Mouse (Mus musculus): ENCODE measurements at regions not wholly inside any gene's neighbourhood (a gene's known extent, or its start where the extent isn't known, plus 50 kb on each side); places are given as distances from the start of the nearest gene placed in this dataset.

GRCm38 (mm10) chr4:81966054-81966623 is 523.5 kb upstream of the Mpdz start:
- DNase-seq (ENCODE audit: low spot score): no peak

- no peak for DNase-seq (ENCODE audit: low spot score)
These were observed 520.5 kb upstream of the Mpdz start for GRCm38 (mm10) chr4:81963112-81963511.

- no peak for DNase-seq (ENCODE audit: low spot score)
These were observed 520.0 kb upstream of the Mpdz start for GRCm38 (mm10) chr4:81962586-81962985.

DNA sequence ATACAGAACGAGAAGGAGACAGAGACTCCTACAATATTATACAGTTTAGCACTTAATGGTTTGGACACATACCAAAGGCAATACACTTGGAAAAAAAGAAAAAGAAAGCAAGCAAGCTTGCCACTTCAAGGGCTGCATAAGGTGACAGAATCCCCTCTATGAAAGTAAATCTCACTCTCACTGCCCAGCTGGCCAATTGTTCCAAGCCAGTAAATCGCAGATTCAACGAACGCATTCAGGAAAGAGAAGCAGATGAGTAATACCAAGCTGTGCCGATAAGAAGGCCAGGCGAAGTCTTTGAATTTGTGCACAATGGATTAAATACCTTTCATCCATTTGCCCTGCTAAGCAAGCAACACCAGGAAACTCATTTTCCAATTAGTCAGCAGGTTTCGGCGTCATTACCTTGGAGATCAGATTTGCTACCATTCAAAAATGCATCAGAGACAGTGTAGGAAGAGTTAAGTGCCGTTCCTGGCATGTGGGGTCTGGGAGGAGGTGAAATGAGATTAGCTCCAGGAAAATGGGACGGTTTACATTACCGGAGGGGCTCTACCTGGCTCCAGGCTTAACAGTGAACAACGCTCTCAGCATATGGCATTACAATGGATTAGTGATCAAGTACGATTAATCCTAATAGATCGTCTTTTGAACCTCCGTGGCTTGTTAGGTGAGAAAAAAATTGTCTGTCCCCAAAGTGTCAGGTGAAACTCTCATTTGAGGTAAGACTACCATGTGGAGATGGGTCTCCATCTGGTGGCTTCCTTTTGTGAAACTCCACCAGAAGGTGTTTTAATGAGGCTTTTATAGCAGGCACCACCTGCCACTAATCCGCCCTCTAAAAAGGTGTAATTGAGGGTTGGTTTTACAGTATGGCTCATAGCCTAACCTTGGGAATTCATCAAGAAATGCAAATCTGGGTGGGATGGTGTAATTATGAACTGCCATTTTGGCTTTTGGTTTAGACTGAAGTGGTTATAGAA is 518.2 kb upstream of the Mpdz start:
- no peak for DNase-seq (ENCODE audit: low spot score)

- DNase-seq (ENCODE audit: low spot score): peak; percentile 31
These were observed 514.5 kb upstream of the Mpdz start for GRCm38 (mm10) chr4:81956926-81957694.

DNA sequence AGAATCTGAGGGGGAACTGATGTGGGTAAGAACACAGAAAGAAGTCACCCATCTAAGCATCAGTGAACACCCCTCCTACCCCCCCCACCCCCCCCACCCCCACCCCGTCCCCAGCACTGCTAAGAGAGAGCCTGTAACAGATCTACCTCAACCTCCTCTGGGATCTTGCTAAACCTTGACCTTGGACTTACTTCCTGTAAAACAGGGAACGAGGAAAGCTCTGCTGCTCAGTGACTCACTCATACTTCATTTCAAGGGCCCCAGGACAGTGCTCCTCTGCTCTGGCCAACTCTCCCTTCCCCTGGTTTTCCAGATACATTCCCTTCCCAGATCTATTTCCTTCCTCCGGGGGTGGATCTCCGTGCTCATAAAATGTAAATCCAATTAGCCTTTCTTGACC is 510.4 kb upstream of the Mpdz start:
- DNase-seq (ENCODE audit: low spot score): no peak

DNA sequence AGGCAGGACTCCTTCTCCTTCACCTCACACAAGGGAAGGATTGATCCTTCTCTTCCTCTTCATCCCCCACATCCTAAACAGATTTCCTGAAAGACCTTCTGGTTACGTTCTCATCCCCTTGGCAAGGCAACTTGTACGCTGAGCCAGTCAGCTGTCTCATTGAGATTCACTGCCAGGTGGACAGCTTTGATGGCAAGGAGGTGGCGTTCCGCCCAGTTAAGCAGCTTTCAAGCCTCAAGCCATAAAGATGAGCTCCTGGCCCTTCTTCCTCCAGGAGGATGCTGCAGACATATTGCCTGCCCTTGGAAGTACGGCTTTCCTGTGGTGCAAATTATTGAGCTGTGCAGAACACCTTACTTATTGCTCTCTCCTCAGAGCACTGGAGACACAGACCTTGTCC is 494.8 kb upstream of the Mpdz start:
- no peak for DNase-seq (ENCODE audit: low spot score)

GRCm38 (mm10) chr4:81930956-81931355 is 488.3 kb upstream of the Mpdz start:
- DNase-seq (ENCODE audit: low spot score): no peak

DNA sequence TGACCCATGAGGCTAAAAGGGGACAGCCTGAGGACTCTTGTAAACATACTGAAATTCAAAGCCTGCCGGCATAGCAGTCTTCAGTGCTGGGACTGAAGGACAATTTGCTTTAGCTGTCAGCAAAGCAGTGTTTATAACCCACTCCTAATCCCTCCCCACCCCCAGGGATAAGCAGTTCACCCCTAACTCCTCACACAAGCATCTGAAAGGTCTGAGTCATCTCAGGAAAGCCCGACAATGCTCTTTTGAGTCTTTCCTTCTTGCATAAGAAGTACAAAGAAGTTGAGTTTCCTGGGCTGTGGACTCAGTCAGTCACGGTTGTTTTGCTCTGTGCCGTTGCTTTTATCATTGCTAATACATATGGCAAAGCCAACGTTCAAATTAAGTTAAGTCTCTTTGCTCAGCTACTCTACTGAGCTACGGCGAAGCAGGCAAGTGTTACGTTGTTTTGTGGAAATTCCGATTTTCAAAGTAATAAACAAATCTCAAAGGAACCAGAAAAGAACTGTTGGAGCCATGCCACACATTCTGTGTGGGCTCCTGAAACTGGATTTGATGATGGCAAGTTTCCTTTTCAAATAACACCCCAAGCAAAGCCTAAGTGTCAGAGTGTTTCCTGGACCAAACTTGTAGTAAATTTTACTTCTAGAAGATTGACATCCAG is 486.1 kb upstream of the Mpdz start:
- DNase-seq (ENCODE audit: low spot score): peak; percentile 16

DNA sequence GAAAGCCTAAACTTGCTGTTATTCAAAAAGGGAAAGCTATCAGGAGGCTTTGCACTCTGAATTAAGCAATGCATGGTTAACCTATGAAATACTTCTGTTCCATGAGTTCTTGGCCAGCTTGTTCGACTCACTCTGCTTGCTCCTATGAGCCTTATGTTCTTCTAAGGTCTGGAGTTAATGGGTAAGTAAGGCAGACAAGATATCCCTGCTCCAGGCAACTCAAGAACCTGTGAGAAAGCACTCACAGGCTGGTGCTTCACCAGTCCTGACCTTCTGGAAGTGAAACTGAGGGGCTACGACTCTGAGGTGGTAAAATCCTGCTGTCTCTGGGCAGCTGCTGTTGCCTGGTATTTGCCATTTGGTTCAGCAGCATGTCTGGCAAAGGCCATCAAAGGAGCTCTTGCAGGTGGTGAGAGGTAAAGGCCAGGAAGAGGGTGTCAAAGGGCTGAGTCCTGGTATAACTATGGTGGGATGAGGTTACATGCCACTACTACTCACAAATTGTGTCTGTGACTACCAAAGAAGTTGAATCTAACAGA is 484.6 kb upstream of the Mpdz start:
- no peak for DNase-seq (ENCODE audit: low spot score)

- no peak for DNase-seq (ENCODE audit: low spot score)
These were observed 484.1 kb upstream of the Mpdz start for GRCm38 (mm10) chr4:81926662-81927141.

DNA sequence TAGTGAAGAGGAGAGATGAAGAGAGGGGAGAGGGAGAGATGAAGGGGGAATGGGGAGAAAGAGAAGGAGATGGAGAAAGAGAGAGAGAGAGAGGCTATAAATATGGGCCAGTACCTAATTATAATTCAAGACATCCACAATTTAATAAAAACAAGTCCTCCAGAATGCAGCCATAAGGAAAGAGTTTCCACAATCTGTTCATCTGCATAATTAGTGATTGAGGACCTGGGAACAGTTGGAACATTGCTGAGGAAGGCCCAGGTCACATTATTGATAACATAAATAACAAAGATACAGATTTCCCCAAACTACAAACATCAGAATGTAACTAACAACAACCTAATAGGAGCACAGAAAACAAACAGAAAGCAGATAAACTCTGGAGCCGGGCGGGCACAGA is 483.0 kb upstream of the Mpdz start:
- DNase-seq (ENCODE audit: low spot score): no peak

GRCm38 (mm10) chr4:81924120-81924519 is 481.5 kb upstream of the Mpdz start:
- peak; percentile 11 for DNase-seq (ENCODE audit: low spot score)

DNA sequence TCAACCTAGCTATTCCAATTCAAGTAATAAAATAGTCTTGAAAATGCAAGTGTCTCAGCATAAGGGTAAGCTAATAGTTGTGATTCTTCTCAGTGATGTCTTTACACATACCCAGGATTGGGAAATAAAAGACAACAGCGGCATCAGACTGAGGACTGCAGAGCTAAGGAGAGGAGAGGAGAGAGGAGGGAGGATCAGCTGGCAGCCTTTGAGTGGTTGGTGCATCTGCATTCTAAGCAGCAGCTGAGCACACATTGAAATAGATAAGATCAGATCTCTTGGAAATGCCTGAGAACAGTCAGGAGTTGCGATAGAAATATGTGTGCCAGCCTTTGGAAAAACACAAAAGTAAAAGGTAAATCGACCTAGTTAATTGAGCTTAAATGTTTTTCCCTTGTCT is 480.3 kb upstream of the Mpdz start:
- DNase-seq (ENCODE audit: low spot score): no peak

GRCm38 (mm10) chr4:81914971-81915370 is 472.4 kb upstream of the Mpdz start:
- no peak for DNase-seq (ENCODE audit: low spot score)

DNA sequence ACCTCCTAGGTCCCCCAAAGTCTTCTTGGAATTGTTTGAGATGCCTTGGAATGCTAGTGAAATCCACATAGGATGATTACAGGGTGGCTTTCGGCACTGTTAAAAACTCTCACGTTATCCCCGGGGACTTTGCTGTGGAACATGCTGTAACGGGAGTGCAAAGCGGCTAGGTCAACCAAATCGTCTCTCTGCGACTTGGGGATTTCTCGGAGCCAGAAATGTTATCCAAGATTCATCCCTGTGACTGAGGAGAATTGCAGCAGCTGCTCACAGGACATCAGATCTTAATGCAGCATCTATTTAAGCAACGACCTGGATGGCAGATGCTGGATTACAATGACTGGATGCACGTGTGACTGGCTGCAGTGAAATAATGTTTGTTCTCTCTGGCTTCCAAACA is 470.7 kb upstream of the Mpdz start:
- DNase-seq (ENCODE audit: low spot score): no peak

GRCm38 (mm10) chr4:81912653-81913052 is 470.0 kb upstream of the Mpdz start:
- DNase-seq (ENCODE audit: low spot score): no peak

- DNase-seq (ENCODE audit: low spot score): no peak
These were observed 457.4 kb upstream of the Mpdz start for GRCm38 (mm10) chr4:81899961-81900540.

DNA sequence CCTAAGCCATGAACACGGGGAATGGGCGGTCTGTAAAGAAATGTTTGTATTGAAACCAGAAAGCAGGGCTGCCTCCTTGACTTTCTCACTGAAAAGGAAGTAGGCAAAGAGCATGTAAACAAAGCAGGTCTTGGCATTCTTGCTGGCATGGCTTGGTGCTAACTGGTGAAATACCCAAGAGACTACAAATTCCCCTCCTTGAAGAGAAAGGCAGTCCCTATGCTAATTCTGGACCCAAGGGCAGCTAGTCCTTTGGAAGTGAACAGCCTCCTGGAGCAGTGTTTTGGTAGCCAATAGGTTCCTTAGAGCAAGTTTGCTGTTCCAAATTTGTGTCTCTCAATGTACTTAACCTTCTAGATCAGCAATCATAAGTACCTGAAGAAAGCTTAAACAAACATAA is 456.0 kb upstream of the Mpdz start:
- DNase-seq (ENCODE audit: low spot score): no peak

DNA sequence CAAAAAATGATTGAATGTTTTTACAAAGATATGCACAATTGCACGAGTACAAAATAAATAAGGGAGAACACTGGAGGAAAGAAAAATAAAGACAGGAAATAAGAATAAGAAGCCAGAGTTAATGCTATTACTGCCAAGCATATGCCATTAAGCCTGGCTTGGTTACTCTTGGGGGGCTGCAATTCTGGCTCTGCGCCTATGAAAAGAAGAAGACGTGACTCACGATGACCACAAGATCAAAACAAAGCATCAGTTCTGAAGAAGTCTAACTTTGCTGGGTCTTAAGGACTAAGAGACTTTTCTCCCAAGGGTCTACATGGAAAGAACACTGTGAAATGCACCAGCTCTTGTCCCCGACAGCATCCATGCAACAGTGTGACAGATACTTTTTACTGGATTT is 454.8 kb upstream of the Mpdz start:
- no peak for DNase-seq (ENCODE audit: low spot score)

GRCm38 (mm10) chr4:81868941-81869340 is 426.3 kb upstream of the Mpdz start:
- no peak for DNase-seq (ENCODE audit: low spot score)

Measured in embryo, embryonic 10 days (tissue).